Mouse (Mus musculus) B cell, adult 67 days (primary cell): Measurements from ENCODE around the gene Rpl6. TPM values are rescaled to one million over a fixed set of nuclear protein-coding genes. Genes with fewer than 3 reads are reported as not detected.

Experiments used
- total RNA-seq, 2 experiments: library from RNA; stranded (reverse); gene quantifications; 4 replicates each; pipeline ENCODE4 v1.2.4; 2023

The Rpl6 gene
- total RNA-seq: 1,000 to 10,000 TPM; 1,752 to 1,824 TPM

DNA sequence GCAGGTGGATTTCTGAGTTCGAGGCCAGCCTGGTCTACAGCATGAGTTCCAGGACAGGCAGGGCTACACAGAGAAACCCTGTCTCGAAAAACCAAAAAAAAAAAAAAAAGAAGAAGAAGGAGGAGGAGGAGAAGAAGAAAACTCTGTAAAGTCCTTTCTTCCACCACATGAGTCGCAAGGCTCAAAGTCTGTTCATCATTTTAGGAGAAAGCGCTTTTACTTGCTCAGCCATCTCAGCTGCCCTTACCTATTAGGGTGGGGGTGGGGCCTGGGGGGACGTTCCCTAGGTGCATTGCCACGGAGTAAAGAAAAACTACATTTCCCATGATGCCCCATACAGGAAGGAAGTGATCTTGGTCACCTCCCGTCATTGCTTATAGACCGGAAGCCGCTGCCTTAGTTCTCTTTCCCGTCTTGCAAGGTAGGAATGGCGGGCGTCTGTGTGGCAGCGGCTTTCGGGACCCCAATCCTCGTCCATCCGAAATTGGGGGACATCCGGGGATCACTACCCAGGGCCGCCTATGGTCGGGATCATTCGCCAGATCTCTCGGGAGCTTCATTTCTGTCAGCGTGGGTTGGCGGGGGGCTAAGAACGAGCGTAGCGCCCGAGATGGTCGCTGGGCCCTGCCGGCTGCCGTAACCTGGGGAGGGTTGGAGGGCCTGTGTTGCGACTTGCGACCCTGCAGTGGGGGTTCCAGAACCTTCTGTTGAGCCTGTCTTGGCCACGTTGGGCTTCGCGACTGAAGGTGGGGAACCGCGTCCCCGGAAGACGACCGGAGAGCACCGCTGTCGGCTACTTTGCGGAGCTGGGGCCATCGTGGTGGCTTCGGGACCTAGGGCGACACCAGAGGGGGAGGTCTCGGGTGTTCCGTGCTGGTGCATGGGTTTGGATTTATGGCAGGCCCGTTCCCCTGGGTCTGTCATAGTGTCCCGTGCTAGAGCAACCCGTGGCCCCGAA is at the start of gene Rpl6:
TSS of gene Rpl6 (plus strand) at position 350 of the 958 bp plus-strand sequence.

GRCm38 (mm10) chr5:121190836-121191583 is 13.3 kb upstream of the Rpl6 start, which contains the start of gene Ptpn11:
Gene Ptpn11 (minus strand): TSS chr5:121191397.

DNA sequence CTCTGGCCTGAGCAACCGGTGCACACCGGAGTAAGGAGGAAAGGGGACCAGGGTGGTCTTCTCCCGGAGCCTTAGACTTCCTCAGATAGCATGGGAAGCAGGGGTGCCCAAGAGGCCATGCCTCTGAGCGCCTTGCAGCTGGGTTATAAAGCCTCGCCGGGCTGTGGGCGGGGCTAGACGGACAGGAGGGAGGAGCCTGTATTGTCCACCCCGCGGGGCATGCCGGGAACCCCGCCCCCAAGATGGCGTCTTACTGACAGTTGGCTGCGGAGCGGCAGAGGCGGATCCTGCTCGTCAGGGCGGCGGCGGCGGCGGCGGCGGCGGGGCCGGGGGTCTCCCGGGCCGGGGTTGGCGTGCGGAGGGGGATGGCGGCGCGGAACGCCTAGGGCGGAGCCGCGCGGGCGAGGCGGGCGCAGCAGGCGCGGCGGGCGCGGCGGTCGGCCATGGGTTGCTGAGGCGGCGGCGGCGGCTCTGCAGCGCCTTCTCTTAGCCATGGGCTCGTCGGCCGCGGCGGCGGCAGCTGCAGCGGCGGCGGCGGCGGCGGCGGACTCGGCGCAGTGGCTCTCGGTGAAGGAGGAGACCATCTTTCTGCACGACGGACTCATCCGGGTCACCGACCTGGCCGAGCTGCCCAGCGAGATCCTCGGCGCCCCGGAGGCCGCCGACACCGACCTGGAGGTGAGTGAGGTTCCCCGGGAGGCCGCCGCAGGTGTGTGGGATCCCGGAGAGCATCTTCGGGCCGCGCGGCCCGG is 15.9 kb downstream of the Rpl6 start, which contains the start of gene Hectd4:
TSS of gene Hectd4 (plus strand) at position 240 of the 752 bp plus-strand sequence.

Other genes with a start within 250 kb of the Rpl6 start
- gene Rph3a, start 194.4 kb upstream of the Rpl6 start, total RNA-seq: not detected
- 10 to 100 TPM; 38.0 to 41.4 TPM for gene Ptpn11, start 13.1 kb upstream of the Rpl6 start, total RNA-seq
- 10 to 100 TPM; 48.0 to 50.9 TPM for gene Hectd4, start 15.7 kb downstream of the Rpl6 start, total RNA-seq
- gene Trafd1, start 181.2 kb downstream of the Rpl6 start, total RNA-seq: 10 to 100 TPM; 64.9 to 87.5 TPM
- gene Naa25, start 193.5 kb downstream of the Rpl6 start, total RNA-seq: 10 to 100 TPM; 38.9 to 41.2 TPM
- gene Tmem116, start 247.4 kb downstream of the Rpl6 start, total RNA-seq: 1 to 10 TPM in 1 of 2 experiments, under 1 TPM in 1; 0.58 to 1.0 TPM
- gene Erp29, start 248.0 kb downstream of the Rpl6 start, total RNA-seq: 100 to 1,000 TPM; 193 to 209 TPM